Mouse (Mus musculus) forebrain, embryonic 14.5 days (tissue): ENCODE results near the gene Gm20388. TPM values are rescaled to one million over a fixed set of nuclear protein-coding genes. Genes with fewer than 3 reads are reported as not detected.
A peak's percentile ranks its signal among the peaks of the same experiment; 100 is the strongest.
"Not testable (repeated sequence)": the region's sequence is repeated elsewhere in the genome, so short reads cannot be mapped to it uniquely, and the experiment has no call there.

ENCODE experiments used
- ATAC-seq: fragments of 200-750 bp; cut with Nextera tagmentation; 2 replicates; pipeline ENCODE4 v1.8.0; 2017; ENCODE audit warnings: mild to moderate bottlenecking, moderate library complexity
- DNase-seq: peaks from one replicate; pipeline ENCODE4 v3.0.0-alpha.2; 2015; ENCODE audit warnings: low spot score
- H3K27ac ChIP-seq: fragments of 300-500 bp; sonication (generic); 2 replicates; pipeline ENCODE4 v1.5.1; 2014; ENCODE audit warnings: low read depth, mild to moderate bottlenecking, control low read depth, low read length, moderate library complexity
- H3K27me3 ChIP-seq: fragments of 300-500 bp; sonication (generic); replicated peaks from 2 replicates; pipeline ENCODE4 v1.6.1; 2014; ENCODE audit warnings: low read length, control low read depth, mixed read lengths; ENCODE audit not compliant: control insufficient read depth, insufficient read depth
- H3K36me3 ChIP-seq: fragments of 300-500 bp; sonication (generic); 2 replicates; pipeline ENCODE4 v1.6.1; 2014; ENCODE audit warnings: low read length, control low read depth; ENCODE audit not compliant: control insufficient read depth, insufficient read depth
- H3K4me1 ChIP-seq: fragments of 300-500 bp; sonication (generic); 2 replicates; pipeline ENCODE4 v1.6.1; 2014; ENCODE audit warnings: antibody characterized with exemption, low read length, control low read depth; ENCODE audit not compliant: control insufficient read depth, insufficient read depth
- H3K4me2 ChIP-seq: fragments of 300-500 bp; sonication (generic); 2 replicates; pipeline ENCODE4 v1.6.1; 2014; ENCODE audit warnings: mild to moderate bottlenecking, control low read depth, low read length
- H3K4me3 ChIP-seq: fragments of 300-500 bp; sonication (generic); 2 replicates; pipeline ENCODE4 v1.5.1; 2014; ENCODE audit warnings: low read depth, low read length, control low read depth
- H3K9ac ChIP-seq: fragments of 300-500 bp; sonication (generic); 2 replicates; pipeline ENCODE4 v1.6.1; 2014; ENCODE audit warnings: mild to moderate bottlenecking, low read length, control low read depth, moderate library complexity
- H3K9me3 ChIP-seq: fragments of 300-500 bp; sonication (generic); replicated peaks from 2 replicates; pipeline ENCODE4 v1.6.1; 2016; ENCODE audit warnings: low read length, control low read depth, mixed read lengths; ENCODE audit not compliant: control insufficient read depth
- WGBS: fragments of 180-500 bp; shearing (Covaris S2); extraction: QIAGEN DNeasy Blood & Tissue Kit; methylation state at CpG from one replicate; pipeline ENCODE4 v1.1.7; 2014; 5-methylcytosine and 5-hydroxymethylcytosine counted together
- polyA plus RNA-seq: library from polyadenylated mRNA; unstranded; fragments of >200 nt; fragmentation: Nextera tagmentation; extraction: Ambion mirVana; gene quantifications from 2 replicates; pipeline ENCODE4 v1.2.1, GENCODE M21; 2014

The Gm20388 gene
- polyA plus RNA-seq, 1 experiment from 2014 or later = 7.4 TPM

GRCm38 (mm10) chr8:120800308-120800865, 889.7 kb downstream of the Gm20388 start:
- Histone ChIP-seq H3K9ac (no peak overlapping the region), H3K27ac (no peak overlapping the region), H3K36me3 (no peaks in the 10 kb centered on the region), H3K4me1 (no peaks in the 10 kb centered on the region), H3K27me3 (0 out of 2 replicates have a peak, but pooled peaks cover 4% of the 10 kb centered on the region), H3K9me3 (no peaks in the 10 kb centered on the region), H3K4me2 (peak overlapping the region; percentile 28; the same call in 1 of the 2 replicates), H3K4me3 (no peak overlapping the region)
- DNase-seq (peak; percentile 63), ATAC-seq (0 out of 2 replicates have a peak, but pooled peaks have one; percentile 57)
- WGBS = 3% methylated on average over 17 of the region's 17 CpGs

GRCm38 (mm10) chr8:120803661-120804375, 893.2 kb downstream of the Gm20388 start:
- H3K27ac ChIP-seq, H3K4me2 ChIP-seq, H3K4me1 ChIP-seq, H3K27me3 ChIP-seq, H3K4me3 ChIP-seq, ATAC-seq, H3K9me3 ChIP-seq, H3K36me3 ChIP-seq, DNase-seq, H3K9ac ChIP-seq: not testable (repeated sequence)
- WGBS = 34% methylated on average over 6 of the region's 6 CpGs

GRCm38 (mm10) chr8:120804741-120805140, 894.1 kb downstream of the Gm20388 start:
- DNase-seq (no peak), ATAC-seq (no peak)
- Histone ChIP-seq H3K36me3 (no peaks in the 10 kb centered on the region), H3K4me3 (no peak overlapping the region), H3K4me1 (no peaks in the 10 kb centered on the region), H3K27me3 (0 out of 2 replicates have a peak, but pooled peaks cover 4% of the 10 kb centered on the region), H3K4me2 (no peak overlapping the region), H3K9me3 (no peaks in the 10 kb centered on the region), H3K9ac (no peak overlapping the region), H3K27ac (no peak overlapping the region)
- 78% methylated on average over 3 of the region's 3 CpGs for WGBS

- DNase-seq (no peak), ATAC-seq (no peak)
- Histone ChIP-seq H3K27ac (no peak overlapping the region), H3K4me3 (no peak overlapping the region), H3K36me3 (no peaks in the 10 kb centered on the region), H3K27me3 (no peaks in the 10 kb centered on the region), H3K9me3 (no peaks in the 10 kb centered on the region), H3K4me2 (no peak overlapping the region), H3K4me1 (no peaks in the 10 kb centered on the region), H3K9ac (no peak overlapping the region)
- WGBS = 68% methylated on average over 12 of the region's 12 CpGs
These were observed 896.2 kb downstream of the Gm20388 start for GRCm38 (mm10) chr8:120806780-120807264.

- Histone ChIP-seq H3K27ac (no peak overlapping the region), H3K4me2 (no peak overlapping the region), H3K27me3 (no peaks in the 10 kb centered on the region), H3K36me3 (no peaks in the 10 kb centered on the region), H3K9me3 (no peaks in the 10 kb centered on the region), H3K4me1 (no peaks in the 10 kb centered on the region), H3K9ac (no peak overlapping the region), H3K4me3 (no peak overlapping the region)
- ATAC-seq = no peak
- 58% methylated on average over 6 of the region's 6 CpGs for WGBS
- no peak for DNase-seq
These were observed 897.1 kb downstream of the Gm20388 start for GRCm38 (mm10) chr8:120807719-120808118.

- no peaks in the 10 kb centered on the region for H3K9me3 ChIP-seq
- no peak overlapping the region for H3K9ac ChIP-seq
- no peak overlapping the region for H3K27ac ChIP-seq
- H3K36me3 ChIP-seq = no peaks in the 10 kb centered on the region
- ATAC-seq (no peak), DNase-seq (no peak)
- no peaks in the 10 kb centered on the region for H3K27me3 ChIP-seq
- WGBS = 66% methylated on average over 7 of the region's 7 CpGs
- H3K4me1 ChIP-seq = no peaks in the 10 kb centered on the region
- H3K4me3 ChIP-seq = no peak overlapping the region
- H3K4me2 ChIP-seq = no peak overlapping the region
These were observed 898.4 kb downstream of the Gm20388 start for GRCm38 (mm10) chr8:120809050-120809449.

- Histone ChIP-seq H3K9ac (no peak overlapping the region), H3K4me2 (no peak overlapping the region), H3K9me3 (no peaks in the 10 kb centered on the region), H3K36me3 (no peaks in the 10 kb centered on the region), H3K27ac (no peak overlapping the region), H3K4me3 (no peak overlapping the region), H3K27me3 (no peaks in the 10 kb centered on the region), H3K4me1 (no peaks in the 10 kb centered on the region)
- WGBS = 73% methylated on average over 2 of the region's 2 CpGs
- DNase-seq = no peak
- ATAC-seq = no peak
These were observed 901.3 kb downstream of the Gm20388 start for GRCm38 (mm10) chr8:120811953-120812352.

- H3K36me3 ChIP-seq = no peaks in the 10 kb centered on the region
- ATAC-seq = no peak
These were observed 902.4 kb downstream of the Gm20388 start for GRCm38 (mm10) chr8:120813028-120813427.

GRCm38 (mm10) chr8:120813839-120814238, 903.2 kb downstream of the Gm20388 start:
- no peak overlapping the region for H3K4me2 ChIP-seq
- H3K36me3 ChIP-seq = no peaks in the 10 kb centered on the region
- no peaks in the 10 kb centered on the region for H3K27me3 ChIP-seq
- no peak overlapping the region for H3K4me3 ChIP-seq
- no peak overlapping the region for H3K9ac ChIP-seq
- H3K4me1 ChIP-seq = no peaks in the 10 kb centered on the region
- H3K9me3 ChIP-seq = no peaks in the 10 kb centered on the region
- H3K27ac ChIP-seq = no peak overlapping the region
- ATAC-seq (no peak), DNase-seq (no peak)
- 85% methylated on average over 7 of the region's 7 CpGs for WGBS

More at GRCm38 (mm10) chr8:120813028-120813427, 902.4 kb downstream of the Gm20388 start:
- 84% methylated on average over 2 of the region's 2 CpGs for WGBS
- H3K9ac ChIP-seq = no peak overlapping the region
- H3K4me1 ChIP-seq = no peaks in the 10 kb centered on the region
- H3K4me2 ChIP-seq = no peak overlapping the region
- no peak for DNase-seq
- no peaks in the 10 kb centered on the region for H3K27me3 ChIP-seq
- no peak overlapping the region for H3K27ac ChIP-seq
- no peak overlapping the region for H3K4me3 ChIP-seq
- H3K9me3 ChIP-seq = no peaks in the 10 kb centered on the region
